Mouse (Mus musculus) forebrain, embryonic 14.5 days (tissue): Measurements from ENCODE around the gene Ulk4. TPM values are rescaled to one million over a fixed set of nuclear protein-coding genes. Genes with fewer than 3 reads are reported as not detected.

Experiments used
- ATAC-seq: fragments of 200-750 bp; cut with Nextera tagmentation; 2 replicates; pipeline ENCODE4 v1.8.0; 2017; ENCODE audit warnings: mild to moderate bottlenecking, moderate library complexity
- DNase-seq: peaks from one replicate; pipeline ENCODE4 v3.0.0-alpha.2; 2015; ENCODE audit warnings: low spot score
- H3K27ac ChIP-seq: fragments of 300-500 bp; sonication (generic); 2 replicates; pipeline ENCODE4 v1.5.1; 2014; ENCODE audit warnings: low read depth, mild to moderate bottlenecking, control low read depth, low read length, moderate library complexity
- H3K27me3 ChIP-seq: fragments of 300-500 bp; sonication (generic); replicated peaks from 2 replicates; pipeline ENCODE4 v1.6.1; 2014; ENCODE audit warnings: low read length, control low read depth, mixed read lengths; ENCODE audit not compliant: control insufficient read depth, insufficient read depth
- H3K36me3 ChIP-seq: fragments of 300-500 bp; sonication (generic); 2 replicates; pipeline ENCODE4 v1.6.1; 2014; ENCODE audit warnings: low read length, control low read depth; ENCODE audit not compliant: control insufficient read depth, insufficient read depth
- H3K4me1 ChIP-seq: fragments of 300-500 bp; sonication (generic); 2 replicates; pipeline ENCODE4 v1.6.1; 2014; ENCODE audit warnings: antibody characterized with exemption, low read length, control low read depth; ENCODE audit not compliant: control insufficient read depth, insufficient read depth
- H3K4me2 ChIP-seq: fragments of 300-500 bp; sonication (generic); 2 replicates; pipeline ENCODE4 v1.6.1; 2014; ENCODE audit warnings: mild to moderate bottlenecking, control low read depth, low read length
- H3K4me3 ChIP-seq: fragments of 300-500 bp; sonication (generic); 2 replicates; pipeline ENCODE4 v1.5.1; 2014; ENCODE audit warnings: low read depth, low read length, control low read depth
- H3K9ac ChIP-seq: fragments of 300-500 bp; sonication (generic); 2 replicates; pipeline ENCODE4 v1.6.1; 2014; ENCODE audit warnings: mild to moderate bottlenecking, low read length, control low read depth, moderate library complexity
- H3K9me3 ChIP-seq: fragments of 300-500 bp; sonication (generic); replicated peaks from 2 replicates; pipeline ENCODE4 v1.6.1; 2016; ENCODE audit warnings: low read length, control low read depth, mixed read lengths; ENCODE audit not compliant: control insufficient read depth
- WGBS: fragments of 180-500 bp; shearing (Covaris S2); extraction: QIAGEN DNeasy Blood & Tissue Kit; methylation state at CpG from one replicate; pipeline ENCODE4 v1.1.7; 2014; 5-methylcytosine and 5-hydroxymethylcytosine counted together
- polyA plus RNA-seq: library from polyadenylated mRNA; unstranded; fragments of >200 nt; fragmentation: Nextera tagmentation; extraction: Ambion mirVana; gene quantifications from 2 replicates; pipeline ENCODE4 v1.2.1, GENCODE M21; 2014

The Ulk4 gene
- polyA plus RNA-seq, 1 experiment from 2014 or later, result 131 TPM

DNA sequence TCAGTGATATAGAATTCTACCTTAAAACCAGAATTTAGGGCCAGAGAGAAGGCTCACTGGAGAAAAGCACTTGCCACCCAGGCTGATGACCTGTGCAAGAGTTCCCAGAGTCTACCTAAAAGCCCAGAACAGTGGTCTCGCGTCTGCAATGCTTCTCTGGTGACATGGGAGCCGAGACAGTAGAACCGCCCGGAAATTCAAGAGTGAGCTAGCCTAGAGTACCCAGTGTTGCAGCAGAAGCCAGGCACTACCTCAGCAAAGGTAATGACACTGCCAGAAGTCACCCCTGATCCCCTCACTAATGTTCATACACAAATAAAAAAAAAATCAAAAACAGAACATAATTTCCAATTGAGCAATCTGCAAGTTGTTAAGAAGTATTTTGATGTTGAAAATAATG, 208.9 kb downstream of the Ulk4 start:
- DNase-seq, result no peak
- no peak overlapping the region for H3K27ac ChIP-seq
- no peaks in the 10 kb centered on the region for H3K9me3 ChIP-seq
- H3K9ac ChIP-seq, result no peak overlapping the region
- H3K4me1 ChIP-seq, result no peaks in the 10 kb centered on the region; the same call in none of the 2 replicates
- no peak overlapping the region for H3K4me3 ChIP-seq
- 83% methylated on average over 5 of the region's 5 CpGs for WGBS
- no peak overlapping the region for H3K4me2 ChIP-seq
- H3K36me3 ChIP-seq, result no peaks in the 10 kb centered on the region
- no peak for ATAC-seq
- H3K27me3 ChIP-seq, result no peaks in the 10 kb centered on the region

DNA sequence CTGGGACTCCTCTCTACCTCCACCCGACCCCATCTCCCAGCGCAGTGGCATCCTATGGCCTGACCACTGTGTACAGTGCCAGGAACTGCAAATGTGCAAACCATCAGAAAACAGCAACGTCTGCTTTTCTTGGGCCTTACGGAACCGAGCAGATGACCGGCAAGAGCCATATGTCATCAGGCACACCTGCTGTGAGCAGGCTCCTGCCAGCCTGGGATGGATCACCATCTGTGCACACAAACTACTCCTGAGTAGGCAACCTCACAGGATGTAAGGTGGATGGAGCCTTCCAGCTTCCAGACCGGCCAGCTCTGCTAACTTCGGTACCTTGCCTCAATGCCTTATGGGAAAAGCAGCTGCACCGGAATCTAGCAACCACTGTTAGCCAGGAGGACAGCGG, 210.0 kb downstream of the Ulk4 start:
- no peak overlapping the region for H3K27ac ChIP-seq
- H3K4me2 ChIP-seq, result no peak overlapping the region
- H3K4me1 ChIP-seq, result peaks cover 9% of the 10 kb centered on the region
- 71% methylated on average over 10 of the region's 10 CpGs for WGBS
- no peaks in the 10 kb centered on the region for H3K9me3 ChIP-seq
- DNase-seq (no peak), ATAC-seq (no peak)
- H3K4me3 ChIP-seq, result no peak overlapping the region
- H3K9ac ChIP-seq, result no peak overlapping the region
- H3K36me3 ChIP-seq, result no peaks in the 10 kb centered on the region
- H3K27me3 ChIP-seq, result no peaks in the 10 kb centered on the region

DNA sequence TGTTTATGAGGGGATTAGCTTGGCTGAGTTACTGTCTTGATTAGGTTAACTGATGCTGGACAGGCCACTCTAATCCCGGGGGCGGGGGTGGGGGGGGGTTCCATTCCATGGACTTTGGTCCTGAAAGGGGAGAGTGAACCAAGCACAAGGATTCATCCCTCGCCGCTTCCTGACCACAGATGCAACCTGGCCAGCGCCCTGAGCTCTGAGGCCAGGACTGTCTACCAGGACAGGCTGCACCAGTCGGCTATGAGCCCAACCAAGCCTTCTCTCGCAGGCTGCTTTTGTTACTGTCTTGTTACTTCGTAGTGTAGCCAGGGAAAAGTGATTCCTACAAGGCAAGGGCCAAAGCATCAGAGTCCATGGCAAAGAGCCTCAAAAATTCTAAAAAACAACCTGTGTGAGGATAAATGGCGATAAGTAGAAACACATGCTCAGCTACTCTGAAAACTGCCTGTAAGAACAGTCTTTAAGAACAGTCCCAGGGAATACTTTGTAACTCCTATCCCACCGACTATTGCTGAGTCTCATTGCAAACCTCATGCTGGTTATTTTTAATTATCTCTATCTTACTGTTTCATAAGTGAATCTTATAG, 211.5 kb downstream of the Ulk4 start:
- no peaks in the 10 kb centered on the region for H3K27me3 ChIP-seq
- no peak overlapping the region for H3K9ac ChIP-seq
- no peak overlapping the region for H3K4me2 ChIP-seq
- no peaks in the 10 kb centered on the region for H3K36me3 ChIP-seq
- WGBS, result 73% methylated on average over 10 of the region's 10 CpGs
- ATAC-seq (no peak), DNase-seq (no peak)
- no peak overlapping the region for H3K4me3 ChIP-seq
- no peaks in the 10 kb centered on the region for H3K9me3 ChIP-seq
- H3K27ac ChIP-seq, result no peak overlapping the region
- H3K4me1 ChIP-seq, result peaks cover 13% of the 10 kb centered on the region

DNA sequence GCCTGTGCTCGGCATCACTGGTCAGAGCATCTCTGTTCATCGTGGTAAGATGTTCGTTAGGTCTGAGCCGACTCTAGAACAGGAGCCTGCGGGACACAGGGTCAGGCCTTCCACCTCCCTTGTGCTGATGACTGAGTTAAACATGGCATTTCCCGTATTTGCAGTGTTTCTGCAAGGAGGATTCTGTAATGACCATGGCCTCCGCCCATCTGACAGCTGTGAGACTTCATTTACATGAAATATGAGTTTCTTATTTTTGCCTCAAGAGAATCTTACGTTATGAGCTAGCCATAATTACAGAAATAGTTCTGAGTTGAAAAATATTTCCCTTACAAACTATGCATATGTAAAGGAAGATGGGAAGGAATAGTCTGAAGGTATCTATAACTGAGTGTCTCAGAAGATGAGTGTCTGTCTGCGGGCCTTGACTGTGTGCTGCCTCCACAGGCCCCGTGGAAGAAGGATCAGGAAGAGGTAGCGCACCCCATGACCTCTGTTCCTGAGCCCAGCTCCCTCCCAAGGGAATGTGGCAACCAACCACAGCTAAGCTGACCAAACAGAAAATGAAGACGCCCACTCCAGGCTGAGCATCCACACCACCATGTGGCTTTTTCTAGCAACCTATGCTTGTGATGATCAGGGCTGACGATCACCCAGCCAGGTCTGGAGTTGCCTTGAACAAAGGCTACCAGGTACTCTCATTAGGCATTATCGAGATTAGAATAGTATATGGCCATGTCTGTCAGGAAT, 212.2 kb downstream of the Ulk4 start:
- Histone ChIP-seq H3K9ac (no peak overlapping the region), H3K4me2 (no peak overlapping the region), H3K27ac (no peak overlapping the region), H3K36me3 (no peaks in the 10 kb centered on the region), H3K4me1 (peaks cover 13% of the 10 kb centered on the region), H3K27me3 (no peaks in the 10 kb centered on the region), H3K4me3 (no peak overlapping the region), H3K9me3 (no peaks in the 10 kb centered on the region)
- DNase-seq (no peak), ATAC-seq (no peak)
- WGBS, result 85% methylated on average over 14 of the region's 14 CpGs

DNA sequence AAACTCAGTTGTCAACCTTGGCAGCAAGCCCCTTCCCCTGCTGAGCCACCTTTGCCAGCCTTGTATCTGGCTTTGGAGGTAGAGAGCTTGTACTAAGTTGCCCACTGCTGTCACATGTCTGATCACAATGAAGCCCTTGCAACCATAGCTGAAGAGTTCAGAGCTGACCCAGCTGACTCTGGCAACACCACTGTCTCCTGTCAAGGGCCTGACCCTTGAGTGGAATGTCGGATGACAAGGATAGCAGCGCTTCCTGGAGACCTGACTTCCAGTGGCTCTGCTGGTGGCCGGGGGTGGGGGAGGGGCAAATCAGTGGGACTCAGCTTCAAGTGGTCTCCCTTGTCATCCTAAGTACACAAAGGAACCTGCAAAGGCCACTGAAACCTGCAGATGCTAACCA, 214.3 kb downstream of the Ulk4 start:
- ATAC-seq, result no peak
- 71% methylated on average over 3 of the region's 3 CpGs for WGBS
- no peaks in the 10 kb centered on the region for H3K27me3 ChIP-seq
- H3K9ac ChIP-seq, result no peak overlapping the region
- no peak overlapping the region for H3K4me2 ChIP-seq
- H3K4me3 ChIP-seq, result no peak overlapping the region
- H3K4me1 ChIP-seq, result peaks cover 16% of the 10 kb centered on the region
- H3K9me3 ChIP-seq, result no peaks in the 10 kb centered on the region
- DNase-seq, result no peak
- H3K27ac ChIP-seq, result 0 out of 2 replicates have a peak overlapping the region, but pooled peaks have one; percentile 11
- H3K36me3 ChIP-seq, result no peaks in the 10 kb centered on the region

DNA sequence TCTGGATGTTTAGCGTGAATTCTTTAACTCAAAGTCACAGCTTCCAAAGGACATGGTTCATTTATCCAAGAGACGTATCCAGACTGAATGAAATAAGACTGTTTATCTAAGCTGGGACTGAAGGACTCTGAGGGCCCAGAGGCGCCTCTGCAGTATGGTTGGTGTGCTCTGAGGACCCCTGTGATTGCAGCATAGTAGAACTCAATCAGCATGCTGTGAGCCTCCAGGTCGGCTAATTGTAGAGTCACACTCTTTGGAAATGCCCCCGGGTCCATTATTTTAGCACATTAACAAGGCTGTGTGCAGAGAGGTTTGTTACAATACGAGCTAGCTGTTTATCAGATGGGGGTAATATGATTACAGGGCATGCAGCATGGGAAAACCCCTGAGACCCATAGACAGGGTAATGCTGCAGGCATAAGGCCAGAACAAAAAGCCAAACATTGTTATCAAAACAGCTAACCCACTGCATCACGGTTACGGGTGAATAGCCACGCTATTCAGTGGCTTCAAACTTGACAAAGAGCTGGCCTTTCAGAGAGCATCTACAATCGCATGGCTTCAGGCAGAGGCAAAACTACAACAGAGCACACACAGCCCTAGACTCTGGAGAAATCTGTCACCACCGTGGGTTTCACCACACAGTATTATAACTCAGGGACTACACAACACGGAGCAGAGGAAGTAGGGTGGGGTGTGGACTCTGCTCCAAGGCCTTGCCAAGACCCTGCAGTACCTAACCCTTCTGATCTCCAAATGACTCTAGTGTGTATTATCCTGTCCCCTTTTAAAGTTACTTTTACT, 215.0 kb downstream of the Ulk4 start:
- no peaks in the 10 kb centered on the region for H3K27me3 ChIP-seq
- DNase-seq (peak; percentile 68), ATAC-seq (peak; percentile 62)
- H3K27ac ChIP-seq, result 0 out of 2 replicates have a peak overlapping the region, but pooled peaks have one; percentile 11
- no peaks in the 10 kb centered on the region for H3K36me3 ChIP-seq
- WGBS, result 6% methylated on average over 12 of the region's 12 CpGs
- no peak overlapping the region for H3K9ac ChIP-seq
- H3K4me1 ChIP-seq, result peaks cover 16% of the 10 kb centered on the region
- H3K4me2 ChIP-seq, result no peak overlapping the region
- no peak overlapping the region for H3K4me3 ChIP-seq
- H3K9me3 ChIP-seq, result no peaks in the 10 kb centered on the region

DNA sequence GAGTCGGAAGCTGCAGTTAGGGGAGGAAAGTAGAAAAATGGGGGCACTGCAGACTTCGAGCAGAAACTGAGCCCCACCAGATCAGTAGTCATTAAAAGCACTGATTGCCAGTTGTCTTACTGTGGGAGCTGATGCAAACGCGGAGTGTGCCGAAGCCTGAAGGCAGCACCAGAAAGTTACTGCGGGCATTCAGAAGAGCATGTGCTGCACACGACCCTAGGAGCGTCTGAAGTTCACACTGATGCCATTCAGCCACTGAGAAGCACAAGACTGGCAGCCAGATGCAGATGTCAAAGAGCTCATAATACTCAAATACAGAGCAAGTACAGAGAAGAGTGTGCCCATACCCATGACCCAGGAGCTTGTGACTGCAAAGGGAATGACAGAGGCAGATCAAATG, 216.7 kb downstream of the Ulk4 start:
- H3K9me3 ChIP-seq, result no peaks in the 10 kb centered on the region
- H3K4me3 ChIP-seq, result no peak overlapping the region
- no peak for DNase-seq
- no peaks in the 10 kb centered on the region for H3K27me3 ChIP-seq
- no peak overlapping the region for H3K9ac ChIP-seq
- no peaks in the 10 kb centered on the region for H3K36me3 ChIP-seq
- no peak overlapping the region for H3K27ac ChIP-seq
- H3K4me2 ChIP-seq, result no peak overlapping the region
- WGBS, result 78% methylated on average over 8 of the region's 8 CpGs
- peaks cover 16% of the 10 kb centered on the region for H3K4me1 ChIP-seq
- no peak for ATAC-seq

DNA sequence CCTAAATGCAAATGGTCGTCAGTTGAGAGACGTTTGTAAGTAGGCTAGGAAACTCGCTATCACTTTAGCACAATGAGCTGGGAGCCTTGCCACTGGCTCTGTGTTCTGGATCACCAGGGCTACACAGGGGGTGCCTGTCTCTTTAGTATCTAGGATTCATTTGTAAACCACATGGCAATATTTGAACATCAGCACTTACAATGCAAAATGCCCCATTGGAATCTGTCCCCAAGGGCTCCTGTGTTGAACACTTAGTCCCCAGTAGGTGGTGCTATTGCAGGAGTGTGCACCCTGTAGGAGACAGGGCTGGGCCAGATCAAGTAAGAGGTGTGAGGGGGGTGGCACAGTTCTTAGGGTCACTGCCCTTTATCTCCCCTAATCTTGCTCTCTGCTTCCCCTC, 217.7 kb downstream of the Ulk4 start:
- no peak for ATAC-seq
- H3K4me2 ChIP-seq, result no peak overlapping the region
- no peak overlapping the region for H3K9ac ChIP-seq
- peaks cover 16% of the 10 kb centered on the region for H3K4me1 ChIP-seq
- DNase-seq, result no peak
- H3K27ac ChIP-seq, result no peak overlapping the region
- no peak overlapping the region for H3K4me3 ChIP-seq
- no peaks in the 10 kb centered on the region for H3K9me3 ChIP-seq
- H3K36me3 ChIP-seq, result no peaks in the 10 kb centered on the region
- no peaks in the 10 kb centered on the region for H3K27me3 ChIP-seq
- WGBS, result 94% methylated on average over 3 of the region's 3 CpGs

DNA sequence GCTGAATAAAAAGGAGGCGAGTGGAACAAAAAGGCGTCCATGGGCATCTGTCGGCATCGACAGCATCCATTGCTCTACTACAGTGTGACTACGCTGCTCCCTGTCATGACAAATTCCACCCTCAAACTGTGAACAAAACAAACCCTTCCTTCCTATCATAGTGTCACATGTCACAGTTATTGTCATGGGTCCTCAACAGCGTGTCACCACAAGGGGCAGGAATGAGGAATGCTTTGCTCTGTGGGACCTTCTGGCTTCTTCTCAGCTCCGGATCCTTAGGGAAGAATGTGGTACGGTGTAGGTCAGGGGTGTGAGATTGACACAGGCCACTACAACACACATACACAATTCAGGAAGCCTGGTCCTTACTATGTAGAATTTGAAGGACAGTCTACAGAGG, 218.5 kb downstream of the Ulk4 start:
- 84% methylated on average over 8 of the region's 8 CpGs for WGBS
- DNase-seq, result no peak

More for the DNA sequence above, 218.5 kb downstream of the Ulk4 start:
- no peaks in the 10 kb centered on the region for H3K27me3 ChIP-seq
- ATAC-seq, result no peak
- H3K36me3 ChIP-seq, result no peaks in the 10 kb centered on the region
- no peak overlapping the region for H3K27ac ChIP-seq
- peaks cover 16% of the 10 kb centered on the region for H3K4me1 ChIP-seq
- no peak overlapping the region for H3K4me3 ChIP-seq
- H3K9me3 ChIP-seq, result no peaks in the 10 kb centered on the region
- H3K4me2 ChIP-seq, result no peak overlapping the region
- H3K9ac ChIP-seq, result no peak overlapping the region
